Mouse (Mus musculus): ENCODE measurements around the gene Vmn2r51. TPM values are rescaled to one million over a fixed set of nuclear protein-coding genes. Genes with fewer than 3 reads are reported as not detected.
"Not testable (repeated sequence)": the region's sequence is repeated elsewhere in the genome, so short reads cannot be mapped to it uniquely, and the experiment has no call there.

Vmn2r51 gene
- not detected in 2 replicates for polyA plus RNA-seq (2015; fragmentation: Nextera tagmentation; extraction: Ambion mirVana)

DNA sequence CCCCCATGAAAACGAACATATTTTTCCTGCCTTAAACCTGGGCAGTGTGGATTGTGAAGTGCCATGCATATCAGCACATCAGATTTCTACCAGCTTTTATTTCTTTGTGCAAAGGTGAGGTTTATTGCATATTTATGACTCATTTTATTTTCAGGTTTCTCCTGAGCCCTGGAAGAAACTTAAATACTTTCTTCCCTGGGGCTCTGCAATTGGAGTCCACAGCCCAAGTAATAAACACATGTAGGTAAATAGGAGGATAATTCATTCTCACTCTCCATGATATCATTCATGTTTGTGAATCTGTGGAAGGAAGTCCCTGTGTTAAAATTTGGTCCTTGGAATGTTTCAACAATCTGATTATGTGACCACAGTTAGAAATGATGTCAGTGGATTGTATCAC, at the start of gene Vmn2r51:
TSS of gene Vmn2r51 (minus strand) at position 101 of the 400 bp plus-strand sequence.
- 76% methylated on average over 1 of the region's 1 CpGs for WGBS
- H3K27ac ChIP-seq (replicated peaks); H3K27me3 ChIP-seq; H3K4me3 ChIP-seq; H3K4me2 ChIP-seq; H3K36me3 ChIP-seq; H3K4me1 ChIP-seq (replicated peaks); H3K9ac ChIP-seq; H3K9me3 ChIP-seq; ATAC-seq (ENCODE audit: low FRiP score, low read depth): not testable (repeated sequence)

DNA sequence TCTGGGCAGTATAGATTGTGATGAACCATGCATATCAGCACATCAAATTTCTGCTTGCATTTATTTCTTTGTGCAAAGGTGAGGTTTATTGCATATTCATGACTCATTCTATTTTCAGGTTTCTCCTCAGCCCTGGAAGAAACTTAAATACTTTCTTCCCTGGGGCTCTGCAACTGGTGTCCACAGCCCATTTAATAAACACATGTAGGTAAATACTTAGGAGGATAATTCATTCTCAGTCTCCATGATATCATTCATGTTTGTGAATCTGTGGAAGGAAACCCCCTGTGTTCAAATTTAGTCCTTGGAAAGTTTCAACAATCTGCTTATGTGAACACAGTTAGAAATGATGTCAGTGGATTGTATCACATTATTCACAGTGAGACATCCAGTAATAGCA, 52.3 kb downstream of the Vmn2r51 start, which contains the start of gene Vmn2r50:
TSS of gene Vmn2r50 (minus strand) at position 101 of the 400 bp plus-strand sequence.
- H3K4me3 ChIP-seq; H3K27me3 ChIP-seq; H3K36me3 ChIP-seq; H3K9ac ChIP-seq; ATAC-seq (ENCODE audit: low FRiP score, low read depth); H3K27ac ChIP-seq (replicated peaks); H3K9me3 ChIP-seq; H3K4me1 ChIP-seq (replicated peaks); H3K4me2 ChIP-seq: not testable (repeated sequence)

Other genes with a start within 250 kb of the Vmn2r51 start
- gene Vmn2r48, start 152.2 kb downstream of the Vmn2r51 start, polyA plus RNA-seq (2015; fragmentation: Nextera tagmentation; extraction: Ambion mirVana), result not detected in 2 replicates
- not detected in 2 replicates for gene Vmn2r49, start 113.5 kb downstream of the Vmn2r51 start, polyA plus RNA-seq (2015; fragmentation: Nextera tagmentation; extraction: Ambion mirVana)
- not detected in 2 replicates for gene Vmn2r50, start 52.4 kb downstream of the Vmn2r51 start, polyA plus RNA-seq (2015; fragmentation: Nextera tagmentation; extraction: Ambion mirVana)
- not detected in 2 replicates for gene Vmn2r52, start 70.8 kb upstream of the Vmn2r51 start, polyA plus RNA-seq (2015; fragmentation: Nextera tagmentation; extraction: Ambion mirVana)
- gene Vmn1r66, start 172.3 kb upstream of the Vmn2r51 start, polyA plus RNA-seq (2015; fragmentation: Nextera tagmentation; extraction: Ambion mirVana), result not detected in 2 replicates

Data from hindbrain, embryonic 15.5 days (tissue).